Mouse (Mus musculus): ENCODE measurements around the gene Hoxc12. TPM values are rescaled to one million over a fixed set of nuclear protein-coding genes. Genes with fewer than 3 reads are reported as not detected.

The Hoxc12 gene
- polyA plus RNA-seq, 1 experiment from 2014 or later = not detected

- H3K4me1 ChIP-seq (ENCODE audit: control insufficient read depth, insufficient read depth, low read length) = peaks cover 4% of the 10 kb centered on the region
- no peak overlapping the region for H3K4me2 ChIP-seq (ENCODE audit: low read depth, low read length)
- H3K27ac ChIP-seq (ENCODE audit: low read length) = no peak overlapping the region
- H3K4me3 ChIP-seq (ENCODE audit: low read length) = no peak overlapping the region
- H3K36me3 ChIP-seq (ENCODE audit: control insufficient read depth, insufficient read depth, low read length) = no peaks in the 10 kb centered on the region
- H3K27me3 ChIP-seq (replicated peaks; ENCODE audit: control insufficient read depth, insufficient read depth, low read length) = peaks cover 92% of the 10 kb centered on the region
- WGBS = 24% methylated on average over 3 of the region's 3 CpGs
- ATAC-seq = no peak
- H3K9me3 ChIP-seq (ENCODE audit: control insufficient read depth, low read length) = no peaks in the 10 kb centered on the region
- no peak overlapping the region for H3K9ac ChIP-seq (ENCODE audit: low read depth, low read length)
Measured at GRCm38 (mm10) chr15:102984925-102985324, 48.4 kb downstream of the Hoxc12 start.

- Histone ChIP-seq H3K27ac (ENCODE audit: low read length) (no peak overlapping the region), H3K9me3 (ENCODE audit: control insufficient read depth, low read length) (no peaks in the 10 kb centered on the region), H3K9ac (ENCODE audit: low read depth, low read length) (no peak overlapping the region), H3K4me1 (ENCODE audit: control insufficient read depth, insufficient read depth, low read length) (no peaks in the 10 kb centered on the region; the same call in 1 of the 2 replicates), H3K4me3 (ENCODE audit: low read length) (no peak overlapping the region), H3K36me3 (ENCODE audit: control insufficient read depth, insufficient read depth, low read length) (no peaks in the 10 kb centered on the region), H3K4me2 (ENCODE audit: low read depth, low read length) (no peak overlapping the region), H3K27me3 (replicated peaks; ENCODE audit: control insufficient read depth, insufficient read depth, low read length) (peaks cover 91% of the 10 kb centered on the region)
- WGBS = 6% methylated on average over 21 of the region's 21 CpGs
- peak; percentile 39 for ATAC-seq
Measured at GRCm38 (mm10) chr15:102987124-102987833, 50.7 kb downstream of the Hoxc12 start.

- Histone ChIP-seq H3K4me3 (ENCODE audit: low read length) (no peak overlapping the region), H3K36me3 (ENCODE audit: control insufficient read depth, insufficient read depth, low read length) (no peaks in the 10 kb centered on the region), H3K27me3 (replicated peaks; ENCODE audit: control insufficient read depth, insufficient read depth, low read length) (peaks cover 91% of the 10 kb centered on the region), H3K4me1 (ENCODE audit: control insufficient read depth, insufficient read depth, low read length) (no peaks in the 10 kb centered on the region; the same call in 1 of the 2 replicates), H3K4me2 (ENCODE audit: low read depth, low read length) (no peak overlapping the region), H3K27ac (ENCODE audit: low read length) (no peak overlapping the region), H3K9me3 (ENCODE audit: control insufficient read depth, low read length) (no peaks in the 10 kb centered on the region), H3K9ac (ENCODE audit: low read depth, low read length) (no peak overlapping the region)
- no peak for ATAC-seq
- 39% methylated on average over 5 of the region's 5 CpGs for WGBS
Measured at GRCm38 (mm10) chr15:102988078-102988477, 51.5 kb downstream of the Hoxc12 start.

Small RNA genes within 50 kb of the gene (microRNA-seq; reads per million reads assigned to microRNA genes)
- gene Mir196a-2 = 309 reads per million, percentile 62 among the genes with 10 or more reads in this experiment

Other genes starting within 250 kb of the Hoxc12 start
- gene Calcoco1, start 214.6 kb upstream of the Hoxc12 start, polyA plus RNA-seq (2015; fragmentation: Nextera tagmentation; extraction: Ambion mirVana) = 26.5 and 27.0 TPM in 2 replicates
- not detected in 2 replicates for gene Hoxc13, start 15.7 kb upstream of the Hoxc12 start, polyA plus RNA-seq (2015; fragmentation: Nextera tagmentation; extraction: Ambion mirVana)
- 0.06 TPM in 1 of 2 replicates, not detected in the other for gene Hoxc11, start 17.7 kb downstream of the Hoxc12 start, polyA plus RNA-seq (2015; fragmentation: Nextera tagmentation; extraction: Ambion mirVana)
- 1.1 and 1.3 TPM in 2 replicates for gene Hoxc10, start 30.0 kb downstream of the Hoxc12 start, polyA plus RNA-seq (2015; fragmentation: Nextera tagmentation; extraction: Ambion mirVana)
- 6.8 and 7.2 TPM in 2 replicates for gene Hoxc5, start 30.7 kb downstream of the Hoxc12 start, polyA plus RNA-seq (2015; fragmentation: Nextera tagmentation; extraction: Ambion mirVana)
- gene Hoxc9, start 39.7 kb downstream of the Hoxc12 start, polyA plus RNA-seq (2015; fragmentation: Nextera tagmentation; extraction: Ambion mirVana) = 0.49 and 0.76 TPM in 2 replicates
- gene Hoxc8, start 53.9 kb downstream of the Hoxc12 start, polyA plus RNA-seq (2015; fragmentation: Nextera tagmentation; extraction: Ambion mirVana) = 4.5 and 4.9 TPM in 2 replicates
- gene Hoxc6, start 61.5 kb downstream of the Hoxc12 start, polyA plus RNA-seq (2015; fragmentation: Nextera tagmentation; extraction: Ambion mirVana) = 3.2 and 4.0 TPM in 2 replicates
- 8.8 and 9.7 TPM in 2 replicates for gene Hoxc4, start 82.2 kb downstream of the Hoxc12 start, polyA plus RNA-seq (2015; fragmentation: Nextera tagmentation; extraction: Ambion mirVana)
- 20.2 and 22.1 TPM in 2 replicates for gene Smug1, start 230.3 kb downstream of the Hoxc12 start, polyA plus RNA-seq (2015; fragmentation: Nextera tagmentation; extraction: Ambion mirVana)